17 mouse cellular contexts compared by ENCODE assay signal in genomic region chr9:85470264-85470821, GRCm38 (mm10).
"Had no signal": no experiment of that assay in that cellular context is flagged by ENCODE, and none has a peak within 500 bp of the region (broad histone marks: within the 10 kb centered on the region; RNA-seq: fewer than 3 reads in every experiment).

No protein-coding gene starts in this region.

- H3K27me3 ChIP-seq: liver, embryonic 13.5 days; liver, embryonic 15.5 days; midbrain, embryonic 13.5 days; midbrain, embryonic 15.5 days; neural tube, embryonic 12.5 days had no signal

- H3K4me3 ChIP-seq: liver, embryonic 13.5 days; liver, embryonic 15.5 days; midbrain, embryonic 13.5 days; midbrain, embryonic 15.5 days; neural tube, embryonic 12.5 days had no signal

- H3K4me1 ChIP-seq: liver, embryonic 15.5 days; midbrain, embryonic 13.5 days; midbrain, embryonic 15.5 days; neural tube, embryonic 12.5 days had no signal

- ATAC-seq: midbrain, embryonic 13.5 days; midbrain, embryonic 15.5 days had no signal

- H3K4me2 ChIP-seq: liver, embryonic 13.5 days; liver, embryonic 15.5 days; lung, embryonic 14.5 days; midbrain, embryonic 11.5 days; midbrain, embryonic 13.5 days; midbrain, embryonic 15.5 days; neural tube, embryonic 12.5 days had no signal

- H3K36me3 ChIP-seq: liver, embryonic 13.5 days; liver, embryonic 15.5 days; midbrain, embryonic 13.5 days; midbrain, embryonic 15.5 days; neural tube, embryonic 12.5 days had no signal

- H3K27ac ChIP-seq: liver, embryonic 13.5 days; liver, embryonic 15.5 days; midbrain, embryonic 13.5 days; midbrain, embryonic 15.5 days; neural tube, embryonic 12.5 days had no signal

- DNase-seq: liver, embryonic 13.5 days; lung, adult 18-20 months; lung, embryonic 14.5 days; lung, postnatal 10 days; lung, postnatal 4 days; retina, postnatal 1 day; right cerebral cortex, adult 18-20 months; right cerebral cortex, postnatal 14 days; spleen, adult 18-20 months; thymus, adult 18-20 months; thymus, postnatal 14 days; thymus, postnatal 36 days had no signal

- H3K9me3 ChIP-seq: liver, embryonic 13.5 days; liver, embryonic 15.5 days; midbrain, embryonic 13.5 days; midbrain, embryonic 15.5 days; neural tube, embryonic 12.5 days had no signal

- H3K9ac ChIP-seq: liver, embryonic 13.5 days; liver, embryonic 15.5 days; lung, embryonic 14.5 days; midbrain, embryonic 13.5 days; midbrain, embryonic 15.5 days; neural tube, embryonic 12.5 days had no signal
